Mouse (Mus musculus): ENCODE measurements at regions not wholly inside any gene's neighbourhood (a gene's known extent, or its start where the extent isn't known, plus 50 kb on each side); places are given as distances from the start of the nearest gene placed in this dataset.

GRCm38 (mm10) chr2:46462670-46463069 is 1345.5 kb upstream of the Zeb2 start:
- H3K4me3 ChIP-seq (replicated peaks): no peak overlapping the region
- no peak for ATAC-seq
- no peak overlapping the region for H3K4me2 ChIP-seq (replicated peaks)
- 82% methylated on average over 2 of the region's 2 CpGs for WGBS
- H3K9ac ChIP-seq: no peak overlapping the region
- H3K36me3 ChIP-seq: no peaks in the 10 kb centered on the region
- H3K27me3 ChIP-seq (replicated peaks): no peaks in the 10 kb centered on the region
- H3K9me3 ChIP-seq: no peaks in the 10 kb centered on the region
- H3K4me1 ChIP-seq (replicated peaks): no peaks in the 10 kb centered on the region
- H3K27ac ChIP-seq: no peak overlapping the region

GRCm38 (mm10) chr2:46450698-46451097 is 1333.5 kb upstream of the Zeb2 start:
- Histone ChIP-seq H3K27me3 (replicated peaks) (no peaks in the 10 kb centered on the region), H3K4me3 (replicated peaks) (no peak overlapping the region), H3K36me3 (no peaks in the 10 kb centered on the region), H3K9ac (no peak overlapping the region), H3K4me1 (replicated peaks) (no peaks in the 10 kb centered on the region), H3K27ac (no peak overlapping the region), H3K9me3 (no peaks in the 10 kb centered on the region), H3K4me2 (replicated peaks) (no peak overlapping the region)
- ATAC-seq: no peak
- WGBS: 32% methylated on average over 6 of the region's 6 CpGs

- Histone ChIP-seq H3K4me3 (replicated peaks) (no peak overlapping the region), H3K9me3 (no peaks in the 10 kb centered on the region), H3K27me3 (replicated peaks) (no peaks in the 10 kb centered on the region), H3K4me2 (replicated peaks) (no peak overlapping the region), H3K27ac (no peak overlapping the region), H3K4me1 (replicated peaks) (0 out of 2 replicates have a peak, but pooled peaks cover 7% of the 10 kb centered on the region), H3K36me3 (no peaks in the 10 kb centered on the region), H3K9ac (no peak overlapping the region)
- WGBS: 76% methylated on average over 3 of the region's 3 CpGs
- no peak for ATAC-seq
Observed at GRCm38 (mm10) chr2:46445306-46445705, 1328.1 kb upstream of the Zeb2 start.

GRCm38 (mm10) chr2:46443686-46444180 is 1326.5 kb upstream of the Zeb2 start:
- H3K36me3 ChIP-seq: no peaks in the 10 kb centered on the region
- H3K27ac ChIP-seq: peak overlapping the region; percentile 66
- H3K4me1 ChIP-seq (replicated peaks): 0 out of 2 replicates have a peak, but pooled peaks cover 7% of the 10 kb centered on the region
- 8% methylated on average over 5 of the region's 5 CpGs for WGBS
- ATAC-seq: peak; percentile 77
- H3K9me3 ChIP-seq: no peaks in the 10 kb centered on the region
- no peaks in the 10 kb centered on the region for H3K27me3 ChIP-seq (replicated peaks)
- no peak overlapping the region for H3K9ac ChIP-seq
- no peak overlapping the region for H3K4me3 ChIP-seq (replicated peaks)
- H3K4me2 ChIP-seq (replicated peaks): peak overlapping the region; percentile 47

GRCm38 (mm10) chr2:46443061-46443685 is 1326.0 kb upstream of the Zeb2 start:
- Histone ChIP-seq H3K4me1 (replicated peaks) (0 out of 2 replicates have a peak, but pooled peaks cover 7% of the 10 kb centered on the region), H3K27ac (peak overlapping the region; percentile 66), H3K9ac (no peak overlapping the region), H3K4me3 (replicated peaks) (no peak overlapping the region), H3K4me2 (replicated peaks) (peak overlapping the region; percentile 47), H3K36me3 (no peaks in the 10 kb centered on the region), H3K27me3 (replicated peaks) (no peaks in the 10 kb centered on the region), H3K9me3 (no peaks in the 10 kb centered on the region)
- WGBS: 15% methylated on average over 6 of the region's 6 CpGs
- peak; percentile 96 for ATAC-seq

- H3K9ac ChIP-seq: no peak overlapping the region
- no peaks in the 10 kb centered on the region for H3K27me3 ChIP-seq (replicated peaks)
- H3K27ac ChIP-seq: peak overlapping the region; percentile 37; the same call in 1 of the 2 replicates
- ATAC-seq: no peak
- no peak overlapping the region for H3K4me3 ChIP-seq (replicated peaks)
- no peaks in the 10 kb centered on the region for H3K9me3 ChIP-seq
- H3K36me3 ChIP-seq: no peaks in the 10 kb centered on the region
- 47% methylated on average over 6 of the region's 6 CpGs for WGBS
- H3K4me1 ChIP-seq (replicated peaks): 0 out of 2 replicates have a peak, but pooled peaks cover 7% of the 10 kb centered on the region
- peak overlapping the region; percentile 47; the same call in 1 of the 2 replicates for H3K4me2 ChIP-seq (replicated peaks)
Observed at GRCm38 (mm10) chr2:46442576-46442975, 1325.4 kb upstream of the Zeb2 start.

- H3K9ac ChIP-seq: no peak overlapping the region
- H3K9me3 ChIP-seq: no peaks in the 10 kb centered on the region
- no peak for ATAC-seq
- H3K4me2 ChIP-seq (replicated peaks): no peak overlapping the region
- H3K4me1 ChIP-seq (replicated peaks): 0 out of 2 replicates have a peak, but pooled peaks cover 7% of the 10 kb centered on the region
- H3K27me3 ChIP-seq (replicated peaks): no peaks in the 10 kb centered on the region
- H3K27ac ChIP-seq: no peak overlapping the region
- H3K36me3 ChIP-seq: no peaks in the 10 kb centered on the region
- WGBS: 81% methylated on average over 8 of the region's 8 CpGs
- H3K4me3 ChIP-seq (replicated peaks): no peak overlapping the region
Observed at GRCm38 (mm10) chr2:46441927-46442326, 1324.7 kb upstream of the Zeb2 start.

- H3K36me3 ChIP-seq: no peaks in the 10 kb centered on the region
- H3K27me3 ChIP-seq (replicated peaks): no peaks in the 10 kb centered on the region
- no peak for ATAC-seq
- H3K4me1 ChIP-seq (replicated peaks): 0 out of 2 replicates have a peak, but pooled peaks cover 7% of the 10 kb centered on the region
- no peaks in the 10 kb centered on the region for H3K9me3 ChIP-seq
- no peak overlapping the region for H3K27ac ChIP-seq
- WGBS: 87% methylated on average over 5 of the region's 5 CpGs
- H3K9ac ChIP-seq: no peak overlapping the region
- H3K4me3 ChIP-seq (replicated peaks): no peak overlapping the region
- no peak overlapping the region for H3K4me2 ChIP-seq (replicated peaks)
Observed at GRCm38 (mm10) chr2:46441348-46441747, 1324.2 kb upstream of the Zeb2 start.

GRCm38 (mm10) chr2:46440038-46440437 is 1322.8 kb upstream of the Zeb2 start:
- H3K36me3 ChIP-seq: no peaks in the 10 kb centered on the region
- ATAC-seq: no peak
- no peaks in the 10 kb centered on the region for H3K9me3 ChIP-seq
- 0 out of 2 replicates have a peak, but pooled peaks cover 7% of the 10 kb centered on the region for H3K4me1 ChIP-seq (replicated peaks)
- no peak overlapping the region for H3K4me2 ChIP-seq (replicated peaks)
- no peaks in the 10 kb centered on the region for H3K27me3 ChIP-seq (replicated peaks)
- no peak overlapping the region for H3K4me3 ChIP-seq (replicated peaks)
- WGBS: 91% methylated on average over 2 of the region's 2 CpGs
- H3K9ac ChIP-seq: no peak overlapping the region
- H3K27ac ChIP-seq: no peak overlapping the region

- H3K27me3 ChIP-seq (replicated peaks): no peaks in the 10 kb centered on the region
- no peak overlapping the region for H3K27ac ChIP-seq
- H3K4me1 ChIP-seq (replicated peaks): no peaks in the 10 kb centered on the region
- ATAC-seq: no peak
- no peak overlapping the region for H3K4me3 ChIP-seq (replicated peaks)
- no peak overlapping the region for H3K9ac ChIP-seq
- H3K9me3 ChIP-seq: no peaks in the 10 kb centered on the region
- no peak overlapping the region for H3K4me2 ChIP-seq (replicated peaks)
- 90% methylated on average over 1 of the region's 1 CpGs for WGBS
- H3K36me3 ChIP-seq: no peaks in the 10 kb centered on the region
Observed at GRCm38 (mm10) chr2:46418281-46418680, 1301.1 kb upstream of the Zeb2 start.

GRCm38 (mm10) chr2:46402373-46403114 is 1285.3 kb upstream of the Zeb2 start:
- Histone ChIP-seq H3K4me3 (replicated peaks) (no peak overlapping the region), H3K36me3 (no peaks in the 10 kb centered on the region), H3K27me3 (replicated peaks) (no peaks in the 10 kb centered on the region), H3K27ac (no peak overlapping the region), H3K9me3 (no peaks in the 10 kb centered on the region), H3K4me1 (replicated peaks) (no peaks in the 10 kb centered on the region), H3K9ac (no peak overlapping the region), H3K4me2 (replicated peaks) (no peak overlapping the region)
- 76% methylated on average over 1 of the region's 1 CpGs for WGBS
- no peak for ATAC-seq

- no peaks in the 10 kb centered on the region for H3K27me3 ChIP-seq (replicated peaks)
- H3K4me1 ChIP-seq (replicated peaks): no peaks in the 10 kb centered on the region
- no peak overlapping the region for H3K4me2 ChIP-seq (replicated peaks)
- WGBS: 70% methylated on average over 2 of the region's 2 CpGs
- no peak overlapping the region for H3K4me3 ChIP-seq (replicated peaks)
- H3K9me3 ChIP-seq: no peaks in the 10 kb centered on the region
- no peak overlapping the region for H3K9ac ChIP-seq
- no peaks in the 10 kb centered on the region for H3K36me3 ChIP-seq
- ATAC-seq: no peak
- H3K27ac ChIP-seq: no peak overlapping the region
Observed at GRCm38 (mm10) chr2:46394161-46394560, 1277.0 kb upstream of the Zeb2 start.

All from intestine, embryonic 15.5 days (tissue).